In genomic region chr17:64045326-64045725, GRCm38 (mm10) we compare ENCODE assay signal across 9 mouse cellular contexts.
DNase-seq lines count a peak whose midpoint lies in the region; ATAC-seq and TF ChIP-seq lines count a peak whose summit lies in the region.
"Had no signal": no experiment of that assay in that cellular context is flagged by ENCODE, and none has a peak within 500 bp of the region (broad histone marks: within the 10 kb centered on the region; RNA-seq: fewer than 3 reads in every experiment).

No protein-coding gene starts in this region.

- WGBS in cerebellum, adult 2 months = 53% methylated on average over 7 of the region's 7 CpGs
- 45% methylated on average over 7 of the region's 7 CpGs for WGBS in hindbrain, postnatal 0 days

- no peak for TF ChIP-seq POLR2A in cerebellum, adult 2 months (IDR thresholded peaks at IDR 0.05; ENCODE audit: borderline replicate concordance, insufficient read depth, low read length)

- TF ChIP-seq CTCF in cerebellum, adult 2 months (IDR thresholded peaks at IDR 0.05; ENCODE audit: borderline replicate concordance, insufficient read depth, low read depth, low read length) = no peak
- TF ChIP-seq CTCF in hindbrain, postnatal 0 days (IDR thresholded peaks at IDR 0.05; ENCODE audit: low read depth) = no peak

- ATAC-seq in hindbrain, postnatal 0 days = peak; percentile 62
- ATAC-seq in granulocyte monocyte progenitor cell, adult 5-6 weeks (replicated peaks; ENCODE audit: poor library complexity, severe bottlenecking) = no peak

- peaks cover 15% of the 10 kb centered on the region for H3K4me1 ChIP-seq in cerebellum, adult 2 months (ENCODE audit: control insufficient read depth, insufficient read depth, low read length)
- no peaks in the 10 kb centered on the region for H3K4me1 ChIP-seq in hindbrain, postnatal 0 days (ENCODE audit: insufficient read depth, low read length)

- intact Hi-C loops in left cerebral cortex, postnatal 25 days (cut with DNase I) = no loop called here

- DNase-seq in cerebellum, adult 2 months = peak; percentile 29 to 44
- DNase-seq in cerebellum, postnatal 14 days = no peak
- DNase-seq in brain, adult 2 months (ENCODE audit: low read depth, low spot score) = peak; percentile 96
- peak; percentile 15 for DNase-seq in hindbrain, postnatal 0 days (ENCODE audit: low spot score)
- peak; percentile 72 to 90 for DNase-seq in left cerebral cortex, postnatal 25 days (ENCODE audit: low spot score in 2 of 2)
- no peak for DNase-seq in yolk sac, embryonic 10.5 days (ENCODE audit: low spot score)
- DNase-seq in liver = no peak
- DNase-seq: lung, postnatal 14 days had no signal

- H3K27me3 ChIP-seq in cerebellum, adult 2 months (ENCODE audit: control insufficient read depth, insufficient read depth, low read length) = no peaks in the 10 kb centered on the region
- H3K27me3 ChIP-seq in hindbrain, postnatal 0 days (ENCODE audit: insufficient read depth, low read length) = no peaks in the 10 kb centered on the region

- no peak overlapping the region for H3K9ac ChIP-seq in hindbrain, postnatal 0 days (replicated peaks; ENCODE audit: low read length)

- H3K9me3 ChIP-seq in hindbrain, postnatal 0 days (ENCODE audit: low read length) = no peaks in the 10 kb centered on the region

- no peaks in the 10 kb centered on the region for H3K36me3 ChIP-seq in hindbrain, postnatal 0 days (ENCODE audit: insufficient read depth, low read length)

- no peak overlapping the region for H3K4me2 ChIP-seq in hindbrain, postnatal 0 days (ENCODE audit: low read depth, low read length)

- no peak overlapping the region for H3K27ac ChIP-seq in cerebellum, adult 2 months (ENCODE audit: insufficient read depth, low read length)
- H3K27ac ChIP-seq in hindbrain, postnatal 0 days = no peak overlapping the region

- no peak overlapping the region for H3K4me3 ChIP-seq in cerebellum, adult 2 months (replicated peaks; ENCODE audit: insufficient read depth, low read depth, low read length)
- no peak overlapping the region for H3K4me3 ChIP-seq in hindbrain, postnatal 0 days (ENCODE audit: low read length)

Comparison
In these comparisons a context has a peak if more than half of its experiments do, and no peak if none do; other contexts are left out.
1. DNase-seq: peak in cerebellum, adult 2 months (2 of 2), brain, adult 2 months (single experiment), hindbrain, postnatal 0 days (single experiment) and left cerebral cortex, postnatal 25 days (2 of 2); none in cerebellum, postnatal 14 days (0 of 2), yolk sac, embryonic 10.5 days (single experiment) and liver (single experiment).